Mouse (Mus musculus) lung, postnatal 10 days (tissue): ENCODE measurements at regions not wholly inside any gene's neighbourhood (a gene's known extent, or its start where the extent isn't known, plus 50 kb on each side); places are given as distances from the start of the nearest gene placed in this dataset.

Experiments
- DNase-seq: peaks from one replicate; pipeline ENCODE4 v3.0.0; 2021

- DNase-seq = no peak
Observed at GRCm38 (mm10) chrX:142552196-142552595, 129.0 kb upstream of the Tmem164 start.

GRCm38 (mm10) chrX:142554161-142554560 lies 127.0 kb upstream of the Tmem164 start:
- DNase-seq = peak; percentile 33

- DNase-seq = no peak
Observed at GRCm38 (mm10) chrX:142557496-142557895, 123.7 kb upstream of the Tmem164 start.

GRCm38 (mm10) chrX:142560209-142560912 lies 120.8 kb upstream of the Tmem164 start:
- DNase-seq = peak; percentile 21

- DNase-seq = no peak
Observed at GRCm38 (mm10) chrX:142561788-142562187, 119.4 kb upstream of the Tmem164 start.

- DNase-seq = peak; percentile 38
Observed at GRCm38 (mm10) chrX:142564186-142564585, 117.0 kb upstream of the Tmem164 start.

- no peak for DNase-seq
Observed at GRCm38 (mm10) chrX:142571772-142572171, 109.4 kb upstream of the Tmem164 start.

- no peak for DNase-seq
Observed at GRCm38 (mm10) chrX:142574022-142574421, 107.2 kb upstream of the Tmem164 start.

GRCm38 (mm10) chrX:142574945-142575710 lies 106.1 kb upstream of the Tmem164 start:
- no peak for DNase-seq

GRCm38 (mm10) chrX:142576127-142576526 lies 105.1 kb upstream of the Tmem164 start:
- DNase-seq = no peak

- DNase-seq = no peak
Observed at GRCm38 (mm10) chrX:142577449-142578081, 103.6 kb upstream of the Tmem164 start.

GRCm38 (mm10) chrX:142585281-142585680 lies 95.9 kb upstream of the Tmem164 start:
- DNase-seq = no peak

GRCm38 (mm10) chrX:142599377-142599776 lies 81.8 kb upstream of the Tmem164 start:
- no peak for DNase-seq

- no peak for DNase-seq
Observed at GRCm38 (mm10) chrX:142600782-142601181, 80.4 kb upstream of the Tmem164 start.

GRCm38 (mm10) chrX:142605088-142605487 lies 76.1 kb upstream of the Tmem164 start:
- no peak for DNase-seq

- no peak for DNase-seq
Observed at GRCm38 (mm10) chrX:142606595-142607205, 74.5 kb upstream of the Tmem164 start.

- DNase-seq = no peak
Observed at GRCm38 (mm10) chrX:142616189-142616872, 64.9 kb upstream of the Tmem164 start.

GRCm38 (mm10) chrX:142618389-142618788 lies 62.8 kb upstream of the Tmem164 start:
- no peak for DNase-seq

GRCm38 (mm10) chrX:142623359-142623758 lies 57.8 kb upstream of the Tmem164 start:
- no peak for DNase-seq

- peak; percentile 5 for DNase-seq
Observed at GRCm38 (mm10) chrX:142623882-142624281, 57.3 kb upstream of the Tmem164 start.
